In the genomic region with DNA sequence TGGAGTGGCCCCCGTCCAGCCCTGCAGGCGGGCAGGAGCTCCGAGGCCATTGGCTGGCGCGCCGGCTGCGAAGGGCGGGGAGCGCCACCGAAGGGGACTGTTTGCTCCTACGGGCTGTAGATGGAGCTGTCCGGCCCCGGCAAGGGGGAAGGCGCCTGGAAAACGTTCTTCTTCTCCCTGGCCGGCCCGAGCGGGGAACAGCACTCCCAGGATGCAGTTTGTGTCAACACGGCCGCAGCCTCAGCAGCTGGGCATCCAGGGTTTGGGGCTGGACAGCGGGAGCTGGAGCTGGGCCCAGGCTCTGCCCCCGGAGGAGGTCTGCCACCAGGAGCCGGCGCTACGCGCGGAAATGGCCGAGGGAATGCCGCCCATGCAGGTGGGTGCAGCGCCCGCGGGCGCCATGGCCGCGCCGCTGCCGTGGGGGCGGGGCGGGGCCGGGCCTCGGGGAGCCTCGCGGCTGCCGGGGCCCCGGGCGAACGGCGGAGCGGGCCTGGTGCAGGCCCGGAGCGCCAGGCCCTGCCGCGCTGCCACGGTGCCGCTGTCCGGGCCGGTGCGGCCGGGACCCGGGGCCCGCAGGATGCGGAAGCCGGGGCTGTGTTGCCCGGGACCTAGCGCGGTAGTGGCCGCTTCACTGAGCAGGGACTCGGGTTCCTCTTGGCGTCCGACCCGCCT, we compare ENCODE assay signal across 8 mouse cellular contexts. TPM values are rescaled to one million over a fixed set of nuclear protein-coding genes. Genes with fewer than 3 reads are reported as not detected.
DNase-seq lines count a peak whose midpoint lies in the region; ATAC-seq lines count a peak whose summit lies in the region.

No protein-coding gene starts in this region.

- WGBS in heart, embryonic 14.5 days, result under 1% methylated on average over 67 of the region's 71 CpGs
- 1% methylated on average over 70 of the region's 71 CpGs for WGBS in liver, embryonic 13.5 days (ENCODE audit: insufficient replicate concordance)
- WGBS in stomach, embryonic 16.5 days, result under 1% methylated on average over 67 of the region's 71 CpGs

- H3K4me3 ChIP-seq in heart, embryonic 14.5 days (ENCODE audit: control insufficient read depth in 1 of 2, insufficient read depth in 1 of 2, low read depth in 1 of 2, low read length in 2 of 2), result peak overlapping the region; percentile 76 to 97
- H3K4me3 ChIP-seq in liver, embryonic 13.5 days (replicated peaks), result peak overlapping the region; percentile 86
- H3K4me3 ChIP-seq in stomach, embryonic 16.5 days (replicated peaks; ENCODE audit: low read length), result peak overlapping the region; percentile 91

- peak overlapping the region; percentile 76 for H3K4me2 ChIP-seq in heart, embryonic 14.5 days (ENCODE audit: low read length)
- H3K4me2 ChIP-seq in liver, embryonic 13.5 days, result peak overlapping the region; percentile 89
- peak overlapping the region; percentile 91 for H3K4me2 ChIP-seq in stomach, embryonic 16.5 days (ENCODE audit: low read depth, low read length)

- DNase-seq in CD4-positive helper T cell, adult 2 months (ENCODE audit: low read depth, low spot score), result peak; percentile 77
- DNase-seq in brain, embryonic 18.5 days (ENCODE audit: low read depth, low spot score), result peak; percentile 67
- peak; percentile 94 for DNase-seq in kidney, postnatal 14 days
- DNase-seq in liver, embryonic 13.5 days, result peak; percentile 86
- peak; percentile 92 for DNase-seq in neural tube, embryonic 10.5 days (ENCODE audit: extremely low spot score, low spot score)

- ATAC-seq in erythroid progenitor cell, adult 5-6 weeks (replicated peaks; ENCODE audit: low FRiP score, poor library complexity, severe bottlenecking), result peak; percentile 95
- peak; percentile 89 for ATAC-seq in heart, embryonic 14.5 days (ENCODE audit: insufficient number of reproducible peaks, insufficient read depth, low FRiP score, low read depth)
- peak; percentile 94 for ATAC-seq in liver, embryonic 13.5 days (ENCODE audit: low read depth)
- peak; percentile 97 for ATAC-seq in stomach, embryonic 16.5 days (ENCODE audit: insufficient read depth, low FRiP score)

- no peaks in the 10 kb centered on the region for H3K9me3 ChIP-seq in heart, embryonic 14.5 days (ENCODE audit: control insufficient read depth, low read length)
- H3K9me3 ChIP-seq in liver, embryonic 13.5 days (replicated peaks), result no peaks in the 10 kb centered on the region
- no peaks in the 10 kb centered on the region for H3K9me3 ChIP-seq in stomach, embryonic 16.5 days (replicated peaks; ENCODE audit: control insufficient read depth, low read length)

- no peaks in the 10 kb centered on the region for H3K27me3 ChIP-seq in heart, embryonic 14.5 days (ENCODE audit: control insufficient read depth, insufficient read depth, low read length)
- H3K27me3 ChIP-seq in liver, embryonic 13.5 days, result no peaks in the 10 kb centered on the region
- H3K27me3 ChIP-seq in stomach, embryonic 16.5 days (ENCODE audit: control insufficient read depth, insufficient read depth, low read length), result no peaks in the 10 kb centered on the region

- peak overlapping the region; percentile 89 for H3K9ac ChIP-seq in heart, embryonic 14.5 days (ENCODE audit: low read length)
- H3K9ac ChIP-seq in liver, embryonic 13.5 days, result peak overlapping the region; percentile 93
- H3K9ac ChIP-seq in stomach, embryonic 16.5 days (ENCODE audit: low read length), result peak overlapping the region; percentile 94

- peaks cover 25% of the 10 kb centered on the region for H3K36me3 ChIP-seq in heart, embryonic 14.5 days (ENCODE audit: control insufficient read depth, insufficient read depth, low read length)
- H3K36me3 ChIP-seq in liver, embryonic 13.5 days, result peaks cover 25% of the 10 kb centered on the region
- H3K36me3 ChIP-seq in stomach, embryonic 16.5 days (ENCODE audit: control insufficient read depth, insufficient read depth, low read length), result peaks cover 11% of the 10 kb centered on the region; the same call in 1 of the 2 replicates

- H3K4me1 ChIP-seq in heart, embryonic 14.5 days (ENCODE audit: control insufficient read depth in 2 of 2, insufficient read depth in 2 of 2, low read length in 2 of 2), result peaks cover 6 to 15% of the 10 kb centered on the region in 2 experiments
- peaks cover 30% of the 10 kb centered on the region for H3K4me1 ChIP-seq in liver, embryonic 13.5 days (replicated peaks)
- H3K4me1 ChIP-seq in stomach, embryonic 16.5 days (ENCODE audit: control insufficient read depth, insufficient read depth, low read length), result peaks cover 19% of the 10 kb centered on the region

- H3K27ac ChIP-seq in heart, embryonic 14.5 days (replicated peaks in 1 of 2; ENCODE audit: control insufficient read depth in 1 of 2, insufficient read depth in 1 of 2, low read depth in 2 of 2, low read length in 2 of 2), result peak overlapping the region; percentile 92 to 97
- peak overlapping the region; percentile 94 for H3K27ac ChIP-seq in liver, embryonic 13.5 days
- H3K27ac ChIP-seq in stomach, embryonic 16.5 days (ENCODE audit: low read length), result peak overlapping the region; percentile 99

RNA-seq across cellular contexts. Expression of gene Zfp282, which starts 0.6 kb away (rescaled TPM):
- total RNA-seq in erythroid progenitor cell, adult 5-6 weeks (2015; ENCODE audit: low replicate concordance), result 1.3 and 1.8 TPM in 2 replicates
- total RNA-seq in erythroid progenitor cell, adult 5-6 weeks (2017; ENCODE audit: low replicate concordance), result 2.0 and 3.5 TPM in 2 replicates
- polyA plus RNA-seq in heart, embryonic 14.5 days (2014; fragmentation: Nextera tagmentation; extraction: Ambion mirVana), result 6.0 and 6.7 TPM in 2 replicates
- polyA plus RNA-seq in liver, embryonic 13.5 days (2015; fragmentation: Nextera tagmentation; extraction: Ambion mirVana), result 3.1 and 3.8 TPM in 2 replicates
- 11.2 and 11.7 TPM in 2 replicates for polyA plus RNA-seq in stomach, embryonic 16.5 days (2015; fragmentation: Nextera tagmentation; extraction: Ambion mirVana)

RNA-seq across cellular contexts. Expression of gene Zfp398, which starts 42.1 kb away (rescaled TPM):
- total RNA-seq in erythroid progenitor cell, adult 5-6 weeks (2015; ENCODE audit: low replicate concordance), result 1.1 and 4.2 TPM in 2 replicates
- total RNA-seq in erythroid progenitor cell, adult 5-6 weeks (2017; ENCODE audit: low replicate concordance), result 1.6 and 2.1 TPM in 2 replicates
- 3.9 and 4.7 TPM in 2 replicates for polyA plus RNA-seq in heart, embryonic 14.5 days (2014; fragmentation: Nextera tagmentation; extraction: Ambion mirVana)
- polyA plus RNA-seq in liver, embryonic 13.5 days (2015; fragmentation: Nextera tagmentation; extraction: Ambion mirVana), result 2.2 TPM in 2 replicates
- 8.4 and 8.8 TPM in 2 replicates for polyA plus RNA-seq in stomach, embryonic 16.5 days (2015; fragmentation: Nextera tagmentation; extraction: Ambion mirVana)

RNA-seq across cellular contexts. Expression of gene Zfp212, which starts 42.7 kb away (rescaled TPM):
- total RNA-seq in erythroid progenitor cell, adult 5-6 weeks (2015; ENCODE audit: low replicate concordance), result 12.6 and 13.7 TPM in 2 replicates
- total RNA-seq in erythroid progenitor cell, adult 5-6 weeks (2017; ENCODE audit: low replicate concordance), result 11.0 and 15.7 TPM in 2 replicates
- polyA plus RNA-seq in heart, embryonic 14.5 days (2014; fragmentation: Nextera tagmentation; extraction: Ambion mirVana), result 7.1 and 7.2 TPM in 2 replicates
- 6.8 and 7.0 TPM in 2 replicates for polyA plus RNA-seq in liver, embryonic 13.5 days (2015; fragmentation: Nextera tagmentation; extraction: Ambion mirVana)
- 13.7 and 14.0 TPM in 2 replicates for polyA plus RNA-seq in stomach, embryonic 16.5 days (2015; fragmentation: Nextera tagmentation; extraction: Ambion mirVana)

RNA-seq across cellular contexts. Expression of gene Zfp786, which starts 46.9 kb away (rescaled TPM):
- total RNA-seq in erythroid progenitor cell, adult 5-6 weeks (2015; ENCODE audit: low replicate concordance), result not detected in 2 replicates
- total RNA-seq in erythroid progenitor cell, adult 5-6 weeks (2017; ENCODE audit: low replicate concordance), result not detected in 2 replicates
- polyA plus RNA-seq in heart, embryonic 14.5 days (2014; fragmentation: Nextera tagmentation; extraction: Ambion mirVana), result 1.0 and 1.4 TPM in 2 replicates
- polyA plus RNA-seq in liver, embryonic 13.5 days (2015; fragmentation: Nextera tagmentation; extraction: Ambion mirVana), result 0.61 and 0.70 TPM in 2 replicates
- polyA plus RNA-seq in stomach, embryonic 16.5 days (2015; fragmentation: Nextera tagmentation; extraction: Ambion mirVana), result 2.4 and 2.6 TPM in 2 replicates

Comparison
In these comparisons a context has a peak if more than half of its experiments do, and no peak if none do; other contexts are left out.
1. Peak in every context shown above with its lines: DNase-seq, ATAC-seq, H3K4me3 ChIP-seq and H3K27ac ChIP-seq.